Mouse (Mus musculus) myocyte (in vitro differentiated cells): ENCODE measurements around the gene Sin3b.

Experiments used
- CEBPB ChIP-seq: IDR thresholded peaks from 2 replicates; pipeline ENCODE4 v1.6.1; 2011; ENCODE audit warnings: mild to moderate bottlenecking, moderate library complexity; ENCODE audit not compliant: poor library complexity, insufficient read depth, severe bottlenecking
- MYOD1 ChIP-seq, 3 experiments: IDR thresholded peaks; one replicate each; pipeline ENCODE4 v1.6.1; 2011; ENCODE audit warnings: control low read depth in 2 of 3, low read depth in 2 of 3, mild to moderate bottlenecking in 2 of 3, moderate library complexity in 1 of 3; ENCODE audit not compliant: insufficient read length in 2 of 3, control insufficient read depth in 1 of 3
- MYOG ChIP-seq, 3 experiments: IDR thresholded peaks; one replicate each; pipeline ENCODE4 v1.6.1; 2011; ENCODE audit warnings: control low read depth in 2 of 3, low read depth in 2 of 3, mild to moderate bottlenecking in 2 of 3; ENCODE audit not compliant: insufficient read length in 2 of 3, control insufficient read depth in 1 of 3, insufficient read depth in 1 of 3
- POLR2A ChIP-seq: IDR thresholded peaks from one replicate; pipeline ENCODE4 v1.6.1; 2011; ENCODE audit warnings: low read depth, mild to moderate bottlenecking, control low read depth, moderate library complexity; ENCODE audit not compliant: insufficient read length
- SRF ChIP-seq: IDR thresholded peaks from one replicate; pipeline ENCODE4 v1.6.1; 2011; ENCODE audit warnings: low read depth; ENCODE audit not compliant: control insufficient read depth, insufficient read length
- USF1 ChIP-seq: IDR thresholded peaks from one replicate; pipeline ENCODE4 v1.6.1; 2011; ENCODE audit warnings: low read depth, mild to moderate bottlenecking, control low read depth, moderate library complexity

- TF ChIP-seq MYOD1 (IDR thresholded peaks at IDR 0.05; ENCODE audit: control insufficient read depth in 1 of 3, insufficient read length in 2 of 3, low read depth in 2 of 3) (no peak), POLR2A (no peak), CEBPB (no peak), MYOG (IDR thresholded peaks at IDR 0.05; ENCODE audit: control insufficient read depth in 1 of 3, insufficient read depth in 1 of 3, insufficient read length in 2 of 3, low read depth in 2 of 3) (no peak), USF1 (no peak), SRF (no peak)
Measured at GRCm38 (mm10) chr8:72698349-72698926, 24.6 kb upstream of the Sin3b start.
